Mouse (Mus musculus): Measurements from ENCODE around the gene Ctsf. TPM values are rescaled to one million over a fixed set of nuclear protein-coding genes. Genes with fewer than 3 reads are reported as not detected.

Ctsf gene
- total RNA-seq, 2 experiments from 2014 or later, result 84.5 to 90.7 TPM

- peak; percentile 82 to 84 for DNase-seq
- intact Hi-C loops (cut with DNase I), result no loop called here
Measured at GRCm38 (mm10) chr19:4905979-4906794, 51.3 kb downstream of the Ctsf start, which contains the start of gene Bbs1. Gene Bbs1, minus strand, starts transcription at chr19:4906628.

GRCm38 (mm10) chr19:4908107-4908506 lies 53.2 kb downstream of the Ctsf start:
- no peak for DNase-seq
- intact Hi-C loops (cut with DNase I), result loop anchor here (2.0 kb wide), 1 partner anchor 151 kb away; the partner anchor contains the start of gene Rbm4b

- DNase-seq, result no peak
- intact Hi-C loops (cut with DNase I), result loop anchor here (2.0 kb wide), 1 partner anchor 153 kb away; the partner anchor contains the start of gene Rbm4b
Measured at GRCm38 (mm10) chr19:4909376-4909775, 54.4 kb downstream of the Ctsf start.

Other genes starting within 250 kb of the Ctsf start
- 1 to 10 TPM; 7.7 to 9.2 TPM for gene Lrfn4, start 239.5 kb upstream of the Ctsf start, total RNA-seq (2021)
- 10 to 100 TPM in 1 of 2 experiments, 1 to 10 TPM in 1; 9.4 to 10.1 TPM for gene Rce1, start 229.5 kb upstream of the Ctsf start, total RNA-seq (2021)
- not detected for gene Gm960, start 156.5 kb upstream of the Ctsf start, total RNA-seq (2021)
- gene Sptbn2, start 144.0 kb upstream of the Ctsf start, total RNA-seq (2021), result under 1 TPM; 0.19 to 0.22 TPM
- gene Rbm4b, start 98.6 kb upstream of the Ctsf start, total RNA-seq (2021), result 1 to 10 TPM; 5.9 to 7.0 TPM
- 10 to 100 TPM; 42.5 to 43.7 TPM for gene Rbm4, start 61.2 kb upstream of the Ctsf start, total RNA-seq (2021)
- gene Gm21992, start 43.5 kb upstream of the Ctsf start, total RNA-seq (2021), result 10 to 100 TPM; 18.3 to 19.8 TPM
- 10 to 100 TPM; 23.0 to 24.5 TPM for gene Rbm14, start 43.5 kb upstream of the Ctsf start, total RNA-seq (2021)
- 10 to 100 TPM; 28.4 to 30.3 TPM for gene Ccs, start 15.8 kb upstream of the Ctsf start, total RNA-seq (2021)
- gene Ccdc87, start 15.8 kb upstream of the Ctsf start, total RNA-seq (2021), result not detected
- under 1 TPM; 0.30 to 0.44 TPM for gene Actn3, start 22.8 kb downstream of the Ctsf start, total RNA-seq (2021)
- gene Zdhhc24, start 23.5 kb downstream of the Ctsf start, total RNA-seq (2021), result 1 to 10 TPM; 3.2 to 3.4 TPM
- 1 to 10 TPM; 2.3 to 5.1 TPM for gene Bbs1, start 51.5 kb downstream of the Ctsf start, total RNA-seq (2021)
- 10 to 100 TPM; 17.4 to 21.3 TPM for gene Dpp3, start 73.2 kb downstream of the Ctsf start, total RNA-seq (2021)
- 1 to 10 TPM; 1.6 to 3.3 TPM for gene Peli3, start 88.0 kb downstream of the Ctsf start, total RNA-seq (2021)
- gene Mrpl11, start 107.0 kb downstream of the Ctsf start, total RNA-seq (2021), result 10 to 100 TPM; 69.1 to 69.9 TPM
- gene Npas4, start 135.2 kb downstream of the Ctsf start, total RNA-seq (2021), result not detected
- 10 to 100 TPM; 12.7 to 13.2 TPM for gene Slc29a2, start 168.7 kb downstream of the Ctsf start, total RNA-seq (2021)
- 10 to 100 TPM; 45.1 to 47.2 TPM for gene B4gat1, start 183.7 kb downstream of the Ctsf start, total RNA-seq (2021)
- gene AC124502.3, start 183.8 kb downstream of the Ctsf start, total RNA-seq (2021), result 1 to 10 TPM; 1.4 to 3.9 TPM
- 10 to 100 TPM; 13.9 to 15.6 TPM for gene Brms1, start 186.2 kb downstream of the Ctsf start, total RNA-seq (2021)
- gene Rin1, start 195.4 kb downstream of the Ctsf start, total RNA-seq (2021), result 1 to 10 TPM; 1.8 to 2.1 TPM
- gene Cd248, start 212.9 kb downstream of the Ctsf start, total RNA-seq (2021), result 10 to 100 TPM; 13.8 to 15.1 TPM
- 1 to 10 TPM; 1.7 to 2.8 TPM for gene Tmem151a, start 230.4 kb downstream of the Ctsf start, total RNA-seq (2021)
- 100 to 1,000 TPM in 1 of 2 experiments, 10 to 100 TPM in 1; 89.0 to 102 TPM for gene Yif1a, start 233.4 kb downstream of the Ctsf start, total RNA-seq (2021)
- gene Cnih2, start 243.4 kb downstream of the Ctsf start, total RNA-seq (2021), result under 1 TPM; 0.30 to 0.31 TPM

Data from heart, postnatal 36 days (tissue).